Mouse (Mus musculus) c-Kit-negative CD71-positive TER-119-positive erythroid progenitor cells, embryonic 14.5 days (primary cell): ENCODE results near the gene Tedc1.

ENCODE experiments used
- DNase-seq: peaks from one replicate; pipeline ENCODE4 v3.0.0-alpha.2; 2013; ENCODE audit warnings: low read depth, low spot score

The Tedc1 gene

DNA sequence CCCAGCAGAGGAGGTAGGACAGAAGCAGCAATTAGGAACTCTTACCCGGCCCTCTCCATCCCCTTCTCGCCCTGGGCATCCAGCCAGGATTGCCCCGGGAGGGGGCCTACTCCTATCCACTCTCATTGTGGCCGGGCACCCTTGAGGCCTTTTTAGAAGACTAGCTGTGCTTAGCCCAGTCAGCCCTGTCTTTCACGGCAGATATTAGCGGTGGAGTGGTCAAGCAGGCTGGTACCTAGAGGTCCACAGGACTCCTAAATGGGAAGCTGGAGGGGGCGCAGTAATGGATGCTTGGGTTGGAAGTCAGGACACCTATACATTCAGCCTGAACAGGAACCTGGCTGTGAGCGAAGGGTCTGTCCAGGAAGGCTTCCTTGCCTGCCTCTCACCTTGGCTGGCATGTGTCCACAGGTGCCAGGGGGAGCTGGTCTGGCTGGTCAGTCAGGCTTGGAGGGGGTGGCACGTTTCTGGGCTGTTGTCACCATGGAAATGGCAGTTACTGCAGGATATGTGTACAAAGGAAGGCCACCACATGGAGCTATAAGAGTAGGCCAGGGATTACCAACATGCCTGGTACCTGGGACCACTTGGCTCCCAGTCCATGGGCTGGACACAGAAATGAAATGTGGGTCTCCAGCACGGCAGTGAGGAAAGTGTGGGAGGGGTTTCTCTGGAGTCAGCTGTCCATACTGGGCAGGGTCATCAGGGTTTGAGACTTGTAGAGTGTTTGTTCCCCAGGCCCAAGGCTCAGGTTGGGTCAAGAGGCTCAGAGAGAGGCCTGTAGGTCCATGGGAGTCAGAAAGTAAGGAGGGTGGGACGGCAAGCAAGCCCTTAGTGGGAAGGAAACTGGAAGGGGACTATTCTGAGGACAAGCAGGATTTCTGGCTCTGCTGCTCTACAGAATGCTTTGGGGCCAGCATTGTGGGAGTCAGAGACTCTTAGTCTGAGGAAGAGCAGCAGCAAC lies 17.0 kb upstream of the Tedc1 start:
- DNase-seq: no peak

DNA sequence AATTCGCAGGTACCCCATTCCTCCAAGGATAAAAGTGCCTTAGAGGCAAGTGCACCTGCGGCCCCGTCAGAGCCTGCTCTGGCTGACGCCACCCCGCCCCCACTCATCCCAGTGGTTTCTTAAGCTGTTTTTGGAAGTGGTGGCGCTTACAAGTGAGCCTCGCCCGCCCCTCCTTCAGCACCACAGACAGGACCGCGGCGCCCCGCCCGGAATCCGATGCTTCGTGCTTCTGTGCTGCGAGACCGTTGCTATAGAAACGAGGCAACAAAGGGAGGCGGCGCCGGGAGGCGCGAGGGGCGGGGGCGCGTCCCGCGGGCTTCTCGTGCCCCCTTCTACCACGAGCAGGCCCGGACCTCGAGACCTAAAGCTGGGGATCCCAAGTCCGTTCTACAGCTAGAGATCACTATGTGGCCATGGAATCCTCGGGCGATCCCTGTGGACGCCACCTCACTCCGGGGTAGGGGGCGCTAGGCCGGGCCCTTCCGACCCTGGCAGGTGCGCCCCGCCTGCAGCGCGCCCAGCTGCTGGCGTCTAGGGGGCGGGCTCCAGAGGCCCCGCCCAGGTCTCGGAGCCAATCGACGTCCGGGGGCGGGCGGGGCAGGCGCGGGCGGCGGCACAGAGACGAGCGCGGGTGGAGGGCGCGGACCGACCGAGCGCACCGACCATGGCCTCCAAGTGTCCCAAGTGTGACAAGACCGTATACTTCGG lies 16.2 kb upstream of the Tedc1 start, which contains the start of gene Crip2:
Gene Crip2 (plus strand): TSS at position 329 of the 708 bp plus-strand sequence.
- DNase-seq: peak; percentile 58

DNA sequence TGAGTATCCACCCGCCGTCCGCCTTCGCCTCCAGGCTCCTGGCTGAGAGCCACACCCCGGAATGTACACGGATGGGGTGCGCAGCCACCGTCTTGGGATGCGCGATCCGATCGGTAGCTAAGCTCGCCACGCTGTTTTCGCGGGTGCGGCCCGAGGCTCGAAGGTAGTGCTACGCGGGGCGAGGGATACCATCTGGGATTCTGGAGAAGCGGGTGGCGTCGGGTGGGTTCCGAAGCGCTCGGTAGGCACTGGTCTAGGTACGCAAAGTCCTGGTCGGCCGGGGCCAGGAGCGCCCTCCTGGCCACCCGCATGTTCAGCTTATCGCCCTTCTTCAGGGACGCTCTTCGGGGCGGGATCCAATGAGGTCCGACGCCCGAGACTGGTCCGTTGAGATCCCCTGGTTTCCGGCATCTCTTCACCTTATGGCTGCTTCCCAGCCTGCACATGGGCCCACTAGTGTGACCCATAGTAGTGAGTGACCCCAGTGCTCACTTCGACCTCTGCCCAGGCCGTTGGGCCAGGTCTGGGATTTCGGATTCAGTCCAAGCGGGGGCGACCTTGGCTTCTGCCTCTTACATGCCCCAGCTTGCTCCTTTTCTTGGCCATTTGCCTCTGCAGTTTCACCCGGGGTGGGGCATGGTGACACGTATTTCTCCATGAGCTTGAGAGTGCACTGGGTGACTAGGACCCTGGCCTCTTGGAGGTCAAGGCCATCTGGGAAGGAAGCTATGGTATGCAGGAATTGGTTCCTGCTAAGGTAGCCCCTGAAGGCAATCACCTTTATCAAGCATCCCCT lies 15.4 kb upstream of the Tedc1 start:
- peak; percentile 42 for DNase-seq

DNA sequence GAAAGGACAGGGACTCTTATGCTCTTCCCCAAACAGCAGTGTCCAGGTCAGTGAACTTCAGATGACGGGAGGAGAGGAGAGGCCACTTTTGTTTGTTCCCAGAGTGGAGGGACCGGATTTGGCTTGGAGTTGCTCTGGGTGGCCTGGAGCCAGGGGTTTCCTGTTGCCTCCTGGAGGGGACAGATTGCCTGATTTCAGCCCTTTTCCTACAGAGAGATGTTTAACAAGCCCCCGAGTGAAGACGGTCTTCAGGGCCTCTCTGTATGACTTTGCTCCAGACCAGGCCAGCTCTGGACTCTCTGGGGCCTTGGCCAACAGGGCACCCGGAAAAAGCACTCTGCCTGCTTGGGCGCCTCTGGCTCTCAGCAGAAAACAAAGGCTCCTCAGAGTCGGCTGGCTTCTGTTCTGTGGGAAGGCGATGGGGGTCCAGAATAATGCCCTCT lies 14.7 kb upstream of the Tedc1 start:
- DNase-seq: no peak

DNA sequence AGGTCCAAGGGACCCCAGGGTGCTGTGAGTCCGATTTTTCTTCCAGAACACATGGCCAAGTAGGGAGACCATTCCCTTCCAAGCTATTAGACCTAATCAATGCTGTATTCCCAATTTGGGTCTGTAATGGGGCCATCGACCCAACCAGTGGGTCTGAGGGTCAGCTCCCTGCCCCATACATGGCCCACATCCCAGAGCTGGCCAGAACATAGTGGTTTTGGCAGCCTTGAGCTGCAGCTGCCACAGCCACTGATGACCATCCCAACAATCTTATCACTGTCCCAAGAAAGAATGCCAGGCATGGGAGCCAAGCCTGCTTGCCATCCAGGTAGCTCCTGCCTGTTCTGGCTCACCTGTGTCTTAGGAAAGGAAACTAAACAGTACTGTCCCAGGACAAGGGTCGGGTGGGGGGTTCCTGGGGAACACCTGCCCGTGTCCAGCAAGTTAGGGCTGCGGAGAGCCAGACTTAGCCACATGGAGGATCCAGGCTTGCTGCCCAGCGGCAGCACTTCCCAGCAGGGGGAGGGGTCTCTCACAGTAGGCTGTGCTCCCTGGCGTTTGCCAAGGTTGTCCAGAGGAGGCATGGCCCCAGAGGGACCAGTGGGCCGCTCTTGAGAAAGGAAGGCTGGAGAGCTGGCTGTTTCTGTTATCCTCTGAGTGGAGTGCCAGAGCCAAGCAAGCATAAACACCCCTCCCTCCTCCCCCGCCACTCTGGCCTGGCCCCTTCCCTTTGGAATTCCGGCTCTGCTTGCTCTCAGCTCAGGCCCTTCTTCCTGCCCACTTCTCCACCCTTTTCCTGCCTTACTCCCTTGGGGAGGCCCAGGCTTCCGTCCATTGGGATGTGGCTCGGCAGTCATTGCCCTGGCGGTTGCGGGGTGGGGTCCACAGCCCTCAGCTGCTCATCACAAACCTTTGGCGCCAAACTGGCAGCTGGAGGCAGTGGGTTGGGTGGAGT lies 13.9 kb upstream of the Tedc1 start:
- no peak for DNase-seq

DNA sequence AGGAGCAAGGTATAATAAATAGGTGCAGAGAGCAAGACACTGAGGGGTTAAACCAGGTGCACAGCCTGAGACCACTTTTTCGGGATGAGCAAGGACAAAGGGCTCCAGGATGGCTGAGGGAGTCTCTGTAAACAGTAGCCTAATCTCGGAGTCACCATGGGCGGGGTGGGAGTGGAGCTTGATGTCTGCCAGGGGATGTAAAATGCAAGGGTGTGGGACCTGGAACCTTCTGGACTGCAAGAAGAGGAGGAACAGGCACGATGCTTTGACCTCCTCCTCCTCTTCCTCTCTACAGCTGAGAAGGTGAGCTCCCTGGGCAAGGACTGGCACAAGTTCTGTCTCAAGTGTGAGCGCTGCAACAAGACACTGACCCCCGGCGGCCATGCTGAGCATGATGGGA lies 13.1 kb upstream of the Tedc1 start:
- DNase-seq: no peak

DNA sequence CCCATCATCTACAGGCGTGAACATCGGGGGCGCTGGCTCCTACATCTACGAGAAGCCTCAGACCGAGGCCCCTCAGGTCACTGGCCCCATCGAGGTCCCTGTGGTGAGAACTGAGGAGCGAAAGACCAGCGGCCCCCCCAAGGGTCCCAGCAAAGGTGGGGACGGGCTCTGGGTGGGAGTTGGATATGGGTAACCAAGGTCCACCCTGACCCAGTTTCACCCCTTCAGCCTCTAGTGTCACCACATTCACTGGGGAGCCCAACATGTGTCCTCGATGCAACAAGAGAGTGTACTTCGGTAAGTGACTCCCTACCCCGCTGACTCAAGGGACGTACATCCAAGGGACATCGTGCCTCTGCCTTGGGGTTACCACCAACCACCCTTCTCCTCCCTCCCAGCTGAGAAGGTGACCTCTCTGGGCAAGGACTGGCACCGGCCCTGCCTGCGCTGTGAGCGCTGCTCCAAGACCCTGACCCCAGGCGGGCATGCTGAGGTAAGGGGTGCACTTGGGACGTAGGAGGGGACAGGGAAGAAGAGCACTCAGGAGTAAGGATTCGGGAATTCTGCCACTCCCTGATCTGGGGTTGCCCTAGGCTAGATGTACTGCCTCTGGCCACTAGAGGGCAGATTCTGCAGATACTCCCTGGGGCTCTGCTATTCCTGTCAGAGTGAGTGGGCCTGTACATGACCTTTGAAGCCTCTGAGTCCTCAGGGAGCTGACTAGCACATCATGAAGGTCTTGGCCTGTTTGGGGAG lies 12.0 kb upstream of the Tedc1 start:
- peak; percentile 48 for DNase-seq

DNA sequence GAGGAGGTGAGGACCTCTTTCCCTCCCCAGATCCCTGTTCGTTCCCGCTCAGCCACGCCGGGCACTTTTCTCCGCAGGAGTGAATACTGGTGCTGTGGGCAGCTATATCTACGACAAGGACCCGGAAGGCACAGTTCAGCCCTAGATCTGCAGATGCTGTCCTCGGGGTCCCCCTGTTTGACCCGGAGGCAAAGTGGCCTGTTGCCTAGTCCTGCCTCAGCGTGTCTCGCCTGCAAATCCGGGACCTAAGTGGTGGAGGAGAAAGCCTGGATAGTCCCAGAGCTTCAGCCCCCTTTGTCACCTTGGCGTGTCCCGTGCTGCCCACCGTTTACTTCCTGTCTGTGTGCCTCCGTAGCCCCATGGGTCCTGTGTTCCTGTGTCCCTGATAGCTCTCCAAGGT lies 11.3 kb upstream of the Tedc1 start:
- DNase-seq: no peak

DNA sequence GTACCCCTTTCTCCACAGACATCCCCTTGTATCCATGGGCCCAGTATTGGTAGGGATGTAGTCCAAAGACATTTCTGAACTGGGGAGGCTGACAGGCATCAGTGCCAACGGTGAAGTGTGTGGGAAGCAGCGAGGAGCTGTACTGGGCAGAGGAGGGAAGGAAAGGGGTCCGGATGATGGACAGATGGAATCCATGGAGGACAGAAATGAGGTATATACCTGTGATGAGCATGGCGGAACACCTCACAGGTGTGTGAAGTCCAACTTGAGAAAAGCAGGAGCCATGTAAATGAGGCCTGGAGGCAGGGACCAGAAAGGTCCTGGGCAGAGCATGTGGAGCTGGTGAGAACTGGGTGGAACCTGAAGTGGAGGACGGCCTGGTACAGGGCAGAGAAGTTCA lies 10.6 kb upstream of the Tedc1 start:
- DNase-seq: no peak

DNA sequence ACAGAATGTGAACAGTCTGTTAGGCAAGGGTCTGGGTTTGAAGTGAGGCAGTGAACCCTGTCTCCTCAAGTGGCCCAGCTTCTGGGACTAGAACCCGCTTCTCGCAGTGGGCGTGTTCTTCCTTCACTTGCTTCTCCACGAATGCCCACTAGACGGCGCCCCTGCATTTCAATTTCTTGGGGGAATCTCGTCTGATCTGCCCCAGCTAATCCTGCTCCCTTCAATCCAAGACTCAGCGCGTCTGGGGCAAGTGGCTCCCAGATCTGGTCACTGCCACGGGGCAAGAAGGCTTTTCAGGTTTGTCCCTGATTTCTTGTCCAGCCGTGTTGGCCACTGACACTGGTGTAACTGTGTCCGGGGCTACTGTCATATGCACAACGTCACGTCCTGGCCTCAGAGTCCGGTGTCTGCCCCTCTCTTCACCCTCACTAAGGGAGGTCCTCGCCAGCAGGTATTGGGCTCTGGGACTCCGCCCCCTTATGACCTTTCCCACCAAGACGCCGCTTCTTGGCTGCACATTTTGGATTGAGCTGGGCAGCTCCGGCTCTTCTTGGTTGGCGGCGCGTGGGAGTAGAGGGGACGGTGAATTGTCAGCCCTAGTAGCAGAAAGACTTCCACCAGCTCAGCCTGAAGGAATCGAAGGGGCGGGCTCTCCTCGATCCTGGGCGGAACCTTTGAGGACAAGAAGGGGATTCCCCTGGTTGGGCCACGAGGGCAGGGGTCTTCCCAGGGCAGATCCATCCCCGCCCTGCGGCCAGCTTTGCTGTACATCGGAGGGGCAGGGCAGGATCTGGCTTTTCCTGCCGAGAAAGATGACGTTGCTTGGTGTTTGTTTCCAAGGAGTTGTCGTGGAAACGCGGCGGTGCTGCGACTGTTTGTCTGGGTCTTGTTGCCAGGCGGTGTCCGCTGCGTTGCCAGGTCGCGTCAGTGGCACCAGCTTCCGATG lies 9.8 kb upstream of the Tedc1 start, which contains the start of gene Crip1:
Gene Crip1 (plus strand): TSS at position 205 of the 946 bp plus-strand sequence.
- peak; percentile 57 for DNase-seq

DNA sequence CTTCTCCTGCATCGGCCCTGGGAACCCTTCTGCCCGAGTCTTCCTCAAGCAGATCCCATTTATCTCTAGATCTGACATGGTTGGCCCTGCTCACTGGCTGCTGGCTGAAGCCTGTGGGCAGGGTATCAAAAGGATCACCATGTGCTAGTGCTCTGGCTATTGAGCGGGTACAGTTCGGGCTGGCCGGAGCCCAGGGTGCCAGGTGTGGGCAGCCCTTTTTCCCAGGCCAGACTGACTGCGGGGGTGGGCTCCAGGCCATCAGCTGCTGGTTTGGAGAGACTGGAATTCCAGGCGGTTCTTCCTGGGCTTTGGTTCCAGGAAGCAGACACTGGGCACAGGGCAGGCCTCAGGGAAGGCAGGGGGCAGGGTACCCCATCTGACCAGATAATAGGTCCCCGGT lies 8.7 kb upstream of the Tedc1 start:
- DNase-seq: no peak

DNA sequence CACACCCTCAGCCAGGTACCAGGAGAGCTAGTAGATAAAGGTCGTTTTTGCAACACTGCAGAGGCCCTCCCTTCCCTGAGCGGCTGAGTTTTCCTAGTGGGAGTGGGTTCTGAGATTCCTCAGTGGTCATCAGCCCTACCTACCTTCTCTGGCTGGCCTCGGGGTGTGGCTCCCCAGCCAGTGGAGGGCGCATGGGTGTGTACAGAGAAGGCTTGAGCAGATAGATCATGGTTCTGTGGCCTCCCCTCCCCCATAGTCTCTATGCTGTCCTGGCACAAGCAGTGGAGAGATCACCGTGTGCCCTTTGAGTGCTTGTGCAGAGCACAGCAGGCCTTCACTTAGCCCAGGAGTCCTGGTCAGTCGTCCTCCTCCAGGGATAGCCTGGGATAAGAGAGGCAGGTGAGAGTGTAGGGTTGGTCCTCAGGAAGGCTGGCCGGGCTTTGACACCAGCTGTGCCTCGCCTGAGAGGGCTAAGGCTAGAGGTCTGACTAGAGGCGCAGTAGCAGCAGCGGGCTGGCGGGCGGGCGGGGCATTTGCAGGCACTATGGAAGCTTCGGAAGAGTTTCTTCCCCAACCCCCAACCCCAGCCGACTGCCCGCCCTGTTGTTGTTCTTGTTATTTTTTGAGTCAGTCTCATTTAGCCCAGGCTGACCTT lies 7.7 kb upstream of the Tedc1 start:
- DNase-seq: no peak

DNA sequence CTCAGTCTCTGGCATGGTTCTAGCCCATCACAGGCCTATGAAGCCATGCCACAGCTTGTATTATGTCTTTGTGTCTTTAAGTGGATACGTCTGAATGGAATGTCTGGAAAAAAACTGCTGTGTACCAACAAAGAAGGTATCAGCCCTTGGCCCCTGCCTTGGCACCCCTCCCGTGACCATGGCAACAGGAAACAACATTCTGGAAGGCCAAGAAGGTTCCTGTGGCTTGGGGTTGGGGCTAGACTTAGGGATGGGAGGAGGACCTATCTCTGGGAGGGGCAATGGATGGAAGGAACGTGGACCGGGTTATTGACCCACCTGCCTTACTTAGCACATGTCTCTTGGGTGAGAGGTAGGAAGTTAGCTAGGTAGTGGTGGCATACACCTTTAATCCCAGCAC lies 6.9 kb upstream of the Tedc1 start:
- no peak for DNase-seq

DNA sequence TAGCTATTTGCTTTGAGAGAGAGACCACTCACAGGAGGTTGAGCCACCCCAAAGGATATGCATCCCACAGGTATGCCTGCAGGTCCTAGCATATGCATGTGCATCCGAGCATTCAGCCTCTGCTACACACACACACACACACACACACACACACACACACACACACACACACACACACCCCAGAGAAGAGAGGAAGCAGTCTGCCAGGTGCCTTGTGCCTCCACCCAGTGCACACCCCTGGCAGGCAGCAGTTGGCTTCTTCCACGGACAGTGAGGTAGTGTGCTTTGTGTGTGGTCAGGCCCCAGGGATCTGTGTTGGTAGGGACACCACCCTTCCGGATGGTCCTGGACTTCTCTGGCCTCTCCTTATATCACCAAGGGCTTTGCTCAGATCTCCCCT lies 6.3 kb upstream of the Tedc1 start:
- DNase-seq: no peak

DNA sequence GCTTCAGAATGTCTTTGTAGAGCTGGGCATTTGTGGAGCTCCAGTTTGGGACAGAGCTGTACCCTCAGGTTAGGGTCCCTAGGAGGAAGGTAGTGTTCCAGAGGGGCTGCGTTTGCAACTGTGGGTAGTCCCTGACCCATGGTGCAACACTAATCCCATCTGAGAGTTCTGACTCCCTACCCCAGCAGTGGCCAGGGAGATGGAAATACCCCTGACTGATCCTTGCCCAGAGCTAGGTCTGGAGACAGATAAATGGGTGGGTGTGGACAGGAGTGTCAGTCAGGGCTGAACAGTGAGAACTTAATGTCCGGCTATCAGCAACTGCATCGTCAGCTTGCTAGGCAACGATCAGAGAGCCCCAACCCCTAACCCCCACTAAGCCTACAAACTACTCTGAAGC lies 5.6 kb upstream of the Tedc1 start:
- DNase-seq: no peak

DNA sequence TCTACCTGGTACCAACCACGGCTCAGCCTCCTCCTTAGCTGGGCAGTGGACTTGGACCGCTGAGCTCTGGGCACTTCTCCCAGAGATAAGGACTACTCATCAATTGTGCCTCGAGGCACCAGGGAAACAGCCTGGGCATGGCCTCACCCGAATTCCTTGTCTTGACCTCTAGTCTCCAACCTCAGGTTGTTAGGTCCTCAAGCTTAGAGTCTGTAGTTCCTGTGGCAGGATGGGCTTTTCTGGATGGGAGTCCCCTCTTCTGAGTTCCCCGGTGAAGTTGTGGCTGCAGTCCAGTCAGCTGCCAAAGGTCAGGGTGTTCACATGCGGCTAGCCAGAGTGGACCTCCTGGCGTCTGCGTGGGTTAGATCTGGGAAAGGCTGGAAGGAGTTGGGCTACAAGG lies 5.2 kb upstream of the Tedc1 start:
- no peak for DNase-seq

DNA sequence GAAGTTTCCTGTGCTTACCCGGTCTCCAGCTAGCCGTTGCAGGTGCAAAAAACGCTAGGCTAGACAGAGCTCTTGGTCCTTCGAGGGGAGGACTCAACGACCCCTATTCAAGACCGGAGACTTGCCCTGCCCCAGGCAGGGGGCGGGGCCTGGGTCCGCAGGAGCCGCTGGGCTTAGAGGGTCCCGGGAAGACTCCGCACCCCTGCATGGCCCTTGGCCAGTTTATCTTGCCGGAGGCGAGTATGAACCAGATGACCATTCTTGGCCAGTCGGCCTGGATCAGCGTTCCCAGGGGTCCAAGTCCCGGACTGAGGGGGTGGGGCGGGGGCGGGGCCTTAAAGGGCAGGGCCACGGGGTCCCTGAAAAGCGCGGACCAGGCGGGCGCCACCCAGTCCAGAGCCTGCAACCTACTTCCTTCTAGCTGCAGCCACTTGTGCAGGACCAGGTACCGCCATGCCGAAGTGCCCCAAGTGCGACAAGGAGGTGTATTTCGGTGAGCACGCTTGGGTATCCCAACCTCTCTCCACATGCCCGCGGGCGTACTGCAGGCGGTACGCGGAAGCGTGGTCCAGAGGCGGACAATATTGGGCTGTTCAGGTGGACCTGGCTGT lies 4.5 kb upstream of the Tedc1 start:
- no peak for DNase-seq

DNA sequence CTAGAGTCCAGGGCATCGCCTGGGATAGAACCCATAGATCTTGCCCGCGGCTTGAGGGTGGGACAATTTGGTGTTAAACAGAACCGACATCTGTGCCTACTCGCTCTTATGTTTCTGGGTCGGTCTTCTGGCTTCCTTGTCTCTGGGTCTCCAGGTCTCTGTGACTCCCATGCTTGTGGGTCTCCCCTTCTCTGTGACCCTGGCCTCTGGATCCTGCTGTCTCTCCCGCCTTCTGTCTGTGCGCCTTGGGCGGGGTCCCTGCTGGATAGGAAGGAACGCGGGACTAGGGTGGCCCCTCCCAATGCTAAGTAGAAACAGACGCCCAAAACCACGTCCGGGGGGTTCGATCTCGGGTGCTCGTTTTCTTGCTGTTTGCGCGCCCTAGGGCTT lies 4.0 kb upstream of the Tedc1 start:
- no peak for DNase-seq
